Mouse (Mus musculus): ENCODE measurements around the gene Gm49394.

Gm49394 gene

GRCm38 (mm10) chr7:142659181-142659681 is 10.5 kb downstream of the Gm49394 start:
- peak; percentile 15 for DNase-seq (ENCODE audit: low spot score)

- no peak for DNase-seq (ENCODE audit: low spot score)
Measured at GRCm38 (mm10) chr7:142658681-142659180, 11.0 kb downstream of the Gm49394 start.

GRCm38 (mm10) chr7:142657821-142658614 is 11.7 kb downstream of the Gm49394 start:
- DNase-seq (ENCODE audit: low spot score) = no peak

- DNase-seq (ENCODE audit: low spot score) = no peak
Measured at GRCm38 (mm10) chr7:142657341-142657791, 12.4 kb downstream of the Gm49394 start.

GRCm38 (mm10) chr7:142656055-142656454 is 13.7 kb downstream of the Gm49394 start:
- DNase-seq (ENCODE audit: low spot score) = no peak

- DNase-seq (ENCODE audit: low spot score) = no peak
Measured at GRCm38 (mm10) chr7:142655633-142656032, 14.1 kb downstream of the Gm49394 start.

GRCm38 (mm10) chr7:142653726-142654125 is 16.0 kb downstream of the Gm49394 start:
- no peak for DNase-seq (ENCODE audit: low spot score)

- no peak for DNase-seq (ENCODE audit: low spot score)
Measured at GRCm38 (mm10) chr7:142646676-142647075, 23.1 kb downstream of the Gm49394 start.

GRCm38 (mm10) chr7:142645045-142645444 is 24.7 kb downstream of the Gm49394 start:
- no peak for DNase-seq (ENCODE audit: low spot score)

GRCm38 (mm10) chr7:142636178-142636577 is 33.6 kb downstream of the Gm49394 start:
- DNase-seq (ENCODE audit: low spot score) = no peak

GRCm38 (mm10) chr7:142630691-142631090 is 39.1 kb downstream of the Gm49394 start:
- DNase-seq (ENCODE audit: low spot score) = no peak

GRCm38 (mm10) chr7:142629806-142630205 is 39.9 kb downstream of the Gm49394 start:
- no peak for DNase-seq (ENCODE audit: low spot score)

- DNase-seq (ENCODE audit: low spot score) = no peak
Measured at GRCm38 (mm10) chr7:142622180-142622579, 47.6 kb downstream of the Gm49394 start.

GRCm38 (mm10) chr7:142613077-142613476 is 56.7 kb downstream of the Gm49394 start:
- DNase-seq (ENCODE audit: low spot score) = no peak

- DNase-seq (ENCODE audit: low spot score) = peak; percentile 54
Measured at GRCm38 (mm10) chr7:142610627-142611406, 58.9 kb downstream of the Gm49394 start.

- DNase-seq (ENCODE audit: low spot score) = no peak
Measured at GRCm38 (mm10) chr7:142600921-142601320, 68.8 kb downstream of the Gm49394 start.
